Mouse (Mus musculus) kidney, embryonic 15.5 days (tissue): ENCODE measurements around the gene Dera. TPM values are rescaled to one million over a fixed set of nuclear protein-coding genes. Genes with fewer than 3 reads are reported as not detected.

Experiments
- ATAC-seq: fragments of 200-750 bp; cut with Nextera tagmentation; replicated peaks from 2 replicates; pipeline ENCODE4 v1.8.0; 2017; ENCODE audit warnings: moderate TSS enrichment; ENCODE audit not compliant: low FRiP score
- H3K27ac ChIP-seq: fragments of 300-500 bp; sonication (generic); 2 replicates; pipeline ENCODE4 v1.5.1; 2015; ENCODE audit warnings: mild to moderate bottlenecking, inconsistent platforms
- H3K27me3 ChIP-seq: fragments of 300-500 bp; sonication (generic); 2 replicates; pipeline ENCODE4 v1.6.1; 2015; ENCODE audit warnings: inconsistent platforms
- H3K36me3 ChIP-seq: fragments of 300-500 bp; sonication (generic); 2 replicates; pipeline ENCODE4 v1.6.1; 2015; ENCODE audit warnings: inconsistent platforms
- H3K4me1 ChIP-seq: fragments of 300-500 bp; sonication (generic); 2 replicates; pipeline ENCODE4 v1.6.1; 2015; ENCODE audit warnings: inconsistent platforms
- H3K4me2 ChIP-seq: fragments of 300-500 bp; sonication (generic); 2 replicates; pipeline ENCODE4 v1.6.1; 2015; ENCODE audit warnings: moderate library complexity, mild to moderate bottlenecking, inconsistent platforms
- H3K4me3 ChIP-seq: fragments of 300-500 bp; sonication (generic); replicated peaks from 2 replicates; pipeline ENCODE4 v1.5.1; 2015; ENCODE audit warnings: mild to moderate bottlenecking, inconsistent platforms
- H3K9ac ChIP-seq: fragments of 300-500 bp; sonication (generic); 2 replicates; pipeline ENCODE4 v1.6.1; 2015; ENCODE audit warnings: mild to moderate bottlenecking, inconsistent platforms
- H3K9me3 ChIP-seq: fragments of 300-500 bp; sonication (generic); replicated peaks from 2 replicates; pipeline ENCODE4 v1.6.1; 2016; ENCODE audit warnings: inconsistent platforms
- WGBS: fragments of 180-500 bp; shearing (Covaris S2); methylation state at CpG from one replicate; pipeline ENCODE4 v1.1.7; 2015; ENCODE audit warnings: mixed read lengths; 5-methylcytosine and 5-hydroxymethylcytosine counted together
- polyA plus RNA-seq: library from polyadenylated mRNA; unstranded; fragments of >200 nt; fragmentation: Nextera tagmentation; extraction: Ambion mirVana; gene quantifications from 2 replicates; pipeline ENCODE4 v1.2.1, GENCODE M21; 2015

Dera gene
- polyA plus RNA-seq, 1 experiment from 2014 or later = 66.3 TPM

DNA sequence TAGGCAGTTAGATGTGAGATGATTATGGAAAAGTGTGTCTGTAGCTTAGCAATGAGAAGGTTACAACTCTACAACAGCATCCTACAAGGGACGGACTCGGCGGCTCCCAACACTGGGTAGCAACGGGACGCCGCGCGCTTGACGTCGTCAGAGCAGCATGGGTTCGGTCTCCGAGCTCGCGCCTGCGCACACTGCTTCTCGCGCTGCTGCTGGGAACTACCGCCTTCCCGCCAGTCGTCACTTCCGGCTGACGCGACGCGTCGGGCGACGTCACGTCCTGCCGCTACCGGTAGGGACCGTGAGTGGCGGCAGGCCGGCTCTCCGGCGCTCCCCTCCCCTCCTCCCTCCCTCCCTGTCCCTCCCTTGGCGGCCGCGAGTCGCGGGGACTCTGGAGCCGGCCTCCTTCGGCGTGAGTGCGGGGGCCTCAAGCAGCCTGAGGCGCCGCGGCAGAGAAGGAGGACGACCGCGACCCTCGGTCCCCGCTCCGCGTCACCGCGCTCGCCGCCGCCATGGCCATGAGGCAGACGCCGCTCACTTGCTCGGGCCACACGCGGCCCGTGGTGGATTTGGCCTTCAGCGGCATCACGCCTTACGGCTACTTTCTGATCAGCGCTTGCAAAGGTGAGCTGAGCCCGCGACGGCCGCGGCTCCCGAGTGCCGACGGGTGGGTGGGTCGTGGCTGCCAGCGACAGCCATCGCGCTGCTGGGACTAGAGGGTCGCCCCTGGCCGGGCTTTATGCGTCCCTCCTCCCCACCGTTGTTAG, 19.3 kb upstream of the Dera start, which contains the start of gene Strap:
Gene Strap (plus strand): TSS at position 233 of the 764 bp plus-strand sequence.
- Histone ChIP-seq H3K9ac (peak within 1 kb of the TSS; percentile 81), H3K4me1 (peaks cover 13% of the 10 kb centered on the region), H3K36me3 (peaks cover 14% of the 10 kb centered on the region), H3K27me3 (peaks cover 18% of the 10 kb centered on the region), H3K4me3 (peak within 1 kb of the TSS; percentile 95), H3K9me3 (no peaks in the 10 kb centered on the region), H3K27ac (peak within 1 kb of the TSS; percentile 84), H3K4me2 (peak within 1 kb of the TSS; percentile 87)
- WGBS = under 1% methylated on average over 79 of the region's 86 CpGs
- peak; percentile 99 for ATAC-seq

DNA sequence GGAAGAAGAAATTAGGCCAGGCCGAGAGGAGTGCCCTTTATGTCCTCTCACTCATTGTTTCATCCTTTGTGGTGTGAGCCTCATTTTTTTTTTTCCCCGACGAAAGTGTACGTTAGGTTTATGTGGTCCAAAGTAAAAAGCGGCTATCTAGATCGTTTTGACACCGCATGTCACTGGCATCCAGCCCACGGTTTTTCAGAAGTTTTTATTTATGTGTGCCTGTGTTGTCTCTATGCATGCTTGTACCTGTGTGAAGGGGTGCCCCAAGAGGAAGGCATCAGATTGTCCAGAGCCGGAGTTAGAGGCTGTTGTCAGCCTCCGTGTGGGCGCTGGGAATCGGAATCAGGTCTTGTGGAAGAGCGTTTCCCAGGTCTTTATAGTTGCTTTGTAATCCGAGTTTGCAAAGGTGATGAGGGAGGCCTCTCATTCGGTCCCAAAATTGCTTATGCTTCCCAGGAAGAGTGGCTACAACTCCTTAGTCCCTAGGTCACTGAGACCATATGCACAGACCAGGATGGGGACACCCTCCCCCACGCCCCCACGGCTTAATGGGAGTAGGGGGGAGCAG, 18.6 kb upstream of the Dera start:
- Histone ChIP-seq H3K4me1 (peaks cover 13% of the 10 kb centered on the region), H3K27ac (peak overlapping the region; percentile 84; the same call in 1 of the 2 replicates), H3K36me3 (peaks cover 22% of the 10 kb centered on the region), H3K9me3 (no peaks in the 10 kb centered on the region), H3K9ac (peak overlapping the region; percentile 81), H3K27me3 (peaks cover 15% of the 10 kb centered on the region), H3K4me3 (peak overlapping the region; percentile 95), H3K4me2 (peak overlapping the region; percentile 87)
- ATAC-seq = no peak
- 7% methylated on average over 17 of the region's 17 CpGs for WGBS

DNA sequence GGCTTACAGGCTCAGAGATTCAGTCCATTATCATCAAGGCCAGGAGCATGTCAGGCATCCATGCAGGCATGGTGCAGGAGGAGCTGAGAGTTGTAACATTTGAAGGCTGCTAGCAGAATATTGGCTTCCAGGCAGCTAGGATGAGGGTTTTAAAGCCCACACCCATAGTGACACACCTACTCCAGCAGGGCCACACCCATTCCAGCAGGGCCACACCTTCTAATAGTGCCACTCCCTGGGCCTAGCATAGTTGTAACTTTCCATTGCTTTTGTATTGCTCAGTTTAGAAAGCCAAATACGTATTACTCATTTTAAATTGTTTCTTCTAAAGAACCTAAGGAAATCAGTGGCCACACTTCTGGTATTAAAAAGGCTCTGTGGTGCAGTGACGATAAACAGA, 13.4 kb upstream of the Dera start:
- H3K4me2 ChIP-seq = no peak overlapping the region
- no peaks in the 10 kb centered on the region for H3K27me3 ChIP-seq
- H3K9me3 ChIP-seq = no peaks in the 10 kb centered on the region
- 91% methylated on average over 2 of the region's 2 CpGs for WGBS
- ATAC-seq = no peak
- H3K27ac ChIP-seq = no peak overlapping the region
- no peak overlapping the region for H3K9ac ChIP-seq
- H3K4me3 ChIP-seq = no peak overlapping the region
- peaks cover 6% of the 10 kb centered on the region for H3K4me1 ChIP-seq
- H3K36me3 ChIP-seq = peaks cover 72% of the 10 kb centered on the region

DNA sequence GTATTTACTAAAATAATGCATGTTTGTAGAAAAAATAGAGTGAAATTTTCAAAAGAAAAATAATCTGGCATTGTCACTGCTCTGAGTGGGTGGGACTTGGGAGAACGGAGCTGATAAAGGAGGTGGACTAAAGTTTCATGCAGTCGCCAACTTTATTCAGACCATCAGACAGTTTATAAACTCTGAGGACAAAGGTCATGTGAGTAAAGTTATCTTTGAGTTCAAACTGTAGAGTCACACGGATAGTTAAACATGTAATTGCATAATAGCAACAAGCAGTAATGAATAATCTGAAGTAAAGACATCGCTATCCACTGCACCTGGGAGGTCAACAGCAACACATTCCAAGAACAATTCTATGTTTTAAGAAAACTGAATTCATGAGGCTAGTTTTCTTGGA, 9.6 kb upstream of the Dera start:
- no peak overlapping the region for H3K4me2 ChIP-seq
- 62% methylated on average over 4 of the region's 4 CpGs for WGBS
- no peak overlapping the region for H3K9ac ChIP-seq
- H3K27me3 ChIP-seq = no peaks in the 10 kb centered on the region
- H3K27ac ChIP-seq = no peak overlapping the region
- no peaks in the 10 kb centered on the region for H3K4me1 ChIP-seq
- ATAC-seq = no peak
- H3K9me3 ChIP-seq = no peaks in the 10 kb centered on the region
- no peak overlapping the region for H3K4me3 ChIP-seq
- H3K36me3 ChIP-seq = peaks cover 94% of the 10 kb centered on the region

DNA sequence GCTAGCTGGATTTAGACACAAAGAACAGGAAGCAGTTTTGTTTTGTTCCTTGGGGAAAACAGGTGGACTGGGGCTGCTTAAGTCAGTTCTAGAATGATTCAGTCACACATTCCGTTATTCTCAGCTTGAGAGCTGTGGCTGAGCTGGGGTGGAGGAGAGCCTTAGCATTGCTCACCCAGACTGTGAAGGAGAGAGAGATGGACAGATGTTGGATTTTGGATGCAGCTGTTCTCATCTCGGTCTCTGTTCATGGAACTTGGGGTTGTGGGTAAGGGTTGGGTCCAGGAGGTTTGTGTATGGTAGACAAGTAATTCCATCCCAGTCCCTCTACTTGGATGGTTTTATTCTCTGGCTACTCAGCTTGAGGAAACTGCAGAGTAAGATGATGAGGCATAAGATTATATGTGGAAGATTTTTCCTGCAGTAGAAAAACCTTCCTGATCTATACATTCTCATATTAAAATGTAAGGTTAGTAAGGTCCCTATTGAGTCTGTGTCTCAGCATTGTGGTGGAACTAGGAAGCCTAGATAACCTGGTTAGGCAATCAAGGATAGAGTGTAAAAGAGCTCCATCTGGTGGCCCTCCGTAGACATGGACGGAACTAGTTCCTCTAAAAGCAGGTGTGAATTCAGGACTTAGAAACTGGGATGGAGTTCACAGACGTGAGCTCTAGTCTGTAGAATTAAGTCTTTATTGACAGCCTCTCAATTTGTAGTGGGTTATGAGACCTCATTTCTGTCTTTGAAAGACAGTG, 7.0 kb upstream of the Dera start:
- Histone ChIP-seq H3K9me3 (no peaks in the 10 kb centered on the region), H3K4me3 (no peak overlapping the region), H3K27me3 (no peaks in the 10 kb centered on the region), H3K9ac (no peak overlapping the region), H3K4me1 (no peaks in the 10 kb centered on the region), H3K36me3 (peaks cover 87% of the 10 kb centered on the region), H3K4me2 (no peak overlapping the region), H3K27ac (no peak overlapping the region)
- ATAC-seq = no peak
- 72% methylated on average over 5 of the region's 5 CpGs for WGBS

DNA sequence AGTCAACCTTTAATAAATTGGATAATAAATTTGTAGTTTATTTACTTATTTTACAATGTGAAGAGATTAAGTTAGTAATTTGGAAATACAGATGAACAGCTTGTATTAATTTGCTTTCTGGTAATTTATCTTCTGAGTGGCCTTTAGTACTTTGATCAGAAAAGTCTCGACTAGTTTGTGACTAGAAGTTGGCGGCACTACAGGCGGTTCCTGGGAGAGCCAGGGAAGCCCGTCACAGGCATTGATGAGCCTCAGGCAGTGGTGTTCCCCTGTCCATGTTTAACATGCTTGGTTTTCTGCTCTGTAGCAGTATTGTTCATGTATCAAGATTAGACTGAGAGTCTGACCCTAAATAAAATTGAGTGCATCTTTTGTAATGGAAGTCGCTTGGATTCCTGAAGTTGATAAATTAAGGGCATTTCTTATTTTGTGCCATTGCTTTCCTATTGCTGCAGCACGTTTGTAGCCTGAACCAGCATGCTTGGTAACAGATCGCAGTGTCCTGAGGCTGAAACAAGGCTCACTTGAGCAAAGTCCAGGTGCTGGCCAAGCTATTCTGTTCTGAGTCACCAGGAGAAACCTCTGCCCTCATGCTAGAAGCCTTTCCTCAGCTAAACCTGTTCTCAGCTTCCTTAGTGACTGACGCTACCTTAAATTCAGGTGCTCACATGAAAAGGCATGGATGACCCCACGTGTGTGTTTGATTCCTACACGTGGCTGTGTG, 2.6 kb upstream of the Dera start:
- Histone ChIP-seq H3K4me3 (no peak overlapping the region), H3K4me2 (no peak overlapping the region), H3K36me3 (peaks cover 54% of the 10 kb centered on the region), H3K9ac (no peak overlapping the region), H3K9me3 (no peaks in the 10 kb centered on the region), H3K4me1 (peaks cover 8% of the 10 kb centered on the region), H3K27ac (no peak overlapping the region), H3K27me3 (no peaks in the 10 kb centered on the region)
- ATAC-seq = no peak
- 86% methylated on average over 10 of the region's 10 CpGs for WGBS

DNA sequence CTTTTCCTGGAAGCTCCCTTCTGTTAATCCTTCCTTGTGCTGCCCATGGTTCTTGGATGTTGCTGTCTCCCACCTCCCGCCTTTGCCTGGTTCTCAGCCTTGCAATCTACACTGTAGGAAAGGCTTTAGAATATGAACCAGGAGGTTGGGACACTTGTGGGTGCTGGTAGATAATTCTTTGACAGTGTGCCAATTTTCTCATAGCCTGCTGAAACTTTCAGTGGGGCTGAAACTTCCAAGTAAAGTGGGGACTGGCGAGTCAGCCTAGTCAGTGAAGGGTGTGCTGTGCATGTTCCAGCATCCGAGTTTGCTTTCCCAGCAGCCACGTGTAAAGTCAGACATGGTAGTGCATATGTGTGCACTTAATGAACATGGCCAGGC, 2.1 kb upstream of the Dera start:
- H3K9ac ChIP-seq = no peak overlapping the region

DNA sequence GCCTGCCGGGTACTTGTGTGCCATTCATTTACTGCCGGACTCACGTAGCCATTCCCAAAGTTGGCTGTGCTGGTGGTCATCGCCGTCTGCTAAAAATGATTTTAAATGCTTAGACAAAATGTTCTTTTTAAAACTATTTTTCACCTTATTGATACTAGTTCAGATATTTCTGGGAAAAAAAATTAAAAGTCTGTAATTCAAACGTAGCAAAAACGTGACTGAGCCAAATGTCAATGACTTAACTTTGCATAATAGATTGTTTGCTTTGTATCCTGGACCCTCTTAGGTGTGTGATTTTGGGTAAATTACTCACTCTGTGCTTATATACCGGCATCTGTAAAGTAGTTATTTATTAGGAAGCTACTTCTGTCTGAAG, 499 bp downstream of the Dera start:
- 4% methylated on average over 8 of the region's 8 CpGs for WGBS
- peak overlapping the region; percentile 65 for H3K9ac ChIP-seq
- no peak for ATAC-seq

More for the DNA sequence above, 2.1 kb upstream of the Dera start:
- Histone ChIP-seq H3K9me3 (no peaks in the 10 kb centered on the region), H3K4me1 (peaks cover 8% of the 10 kb centered on the region), H3K4me2 (no peak overlapping the region), H3K27me3 (no peaks in the 10 kb centered on the region), H3K4me3 (no peak overlapping the region), H3K27ac (no peak overlapping the region), H3K36me3 (peaks cover 49% of the 10 kb centered on the region)
- no peak for ATAC-seq
- 84% methylated on average over 4 of the region's 4 CpGs for WGBS

DNA sequence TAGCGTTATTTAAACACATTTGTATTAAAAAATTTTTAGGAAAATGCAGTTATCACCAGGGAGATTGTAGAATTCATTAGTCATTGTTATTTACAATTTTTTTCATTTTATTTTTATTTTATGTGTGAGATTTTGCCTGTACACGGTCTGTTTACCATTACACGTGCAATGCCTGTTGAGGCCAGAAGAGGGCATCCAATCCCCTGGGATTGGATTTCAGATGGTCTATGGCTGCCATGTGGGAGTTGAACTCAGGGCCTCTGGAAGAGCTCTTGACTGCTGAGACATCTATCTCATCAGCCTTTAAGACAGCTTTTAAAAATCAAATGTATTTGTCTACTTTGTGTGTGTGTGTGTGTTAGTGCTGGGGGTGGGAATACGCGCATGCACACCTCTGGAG, 2.0 kb downstream of the Dera start:
- WGBS = 64% methylated on average over 5 of the region's 5 CpGs
- peaks cover 20% of the 10 kb centered on the region for H3K4me1 ChIP-seq

More for the DNA sequence above, 499 bp downstream of the Dera start:
- H3K4me1 ChIP-seq = peaks cover 19% of the 10 kb centered on the region
- H3K4me2 ChIP-seq = peak overlapping the region; percentile 72
- no peaks in the 10 kb centered on the region for H3K9me3 ChIP-seq
- H3K27ac ChIP-seq = peak overlapping the region; percentile 87; the same call in 1 of the 2 replicates
- H3K36me3 ChIP-seq = peaks cover 23% of the 10 kb centered on the region
- H3K4me3 ChIP-seq = peak overlapping the region; percentile 84
- H3K27me3 ChIP-seq = no peaks in the 10 kb centered on the region

DNA sequence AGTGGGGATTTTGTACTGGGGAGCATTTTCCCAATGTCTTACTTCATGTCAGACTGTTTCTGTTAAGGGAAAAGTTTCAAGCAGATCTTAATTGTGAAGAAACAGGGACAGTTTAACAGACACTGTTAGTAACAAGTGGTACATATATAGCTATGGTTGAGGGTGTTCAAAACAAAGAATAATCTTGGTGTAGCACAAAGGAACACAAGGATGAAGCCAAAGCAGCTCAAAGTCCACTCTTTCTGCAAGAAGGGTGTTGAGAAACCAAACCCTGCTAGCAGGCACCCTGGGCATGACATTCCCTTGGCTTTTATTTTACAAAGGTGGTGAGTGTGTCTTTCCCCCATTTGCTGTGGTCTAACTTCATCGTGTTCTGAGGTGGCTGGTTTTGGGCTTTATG, 3.5 kb downstream of the Dera start:
- WGBS = 92% methylated on average over 1 of the region's 1 CpGs
- Histone ChIP-seq H3K4me3 (no peak overlapping the region), H3K4me1 (peaks cover 20% of the 10 kb centered on the region), H3K27me3 (no peaks in the 10 kb centered on the region), H3K27ac (no peak overlapping the region), H3K36me3 (no peaks in the 10 kb centered on the region), H3K4me2 (no peak overlapping the region), H3K9ac (no peak overlapping the region), H3K9me3 (no peaks in the 10 kb centered on the region)
- ATAC-seq = no peak

More for the DNA sequence above, 2.0 kb downstream of the Dera start:
- H3K4me3 ChIP-seq = no peak overlapping the region
- no peak overlapping the region for H3K9ac ChIP-seq
- H3K27me3 ChIP-seq = no peaks in the 10 kb centered on the region
- H3K4me2 ChIP-seq = no peak overlapping the region
- H3K9me3 ChIP-seq = no peaks in the 10 kb centered on the region
- H3K36me3 ChIP-seq = peaks cover 14% of the 10 kb centered on the region
- H3K27ac ChIP-seq = no peak overlapping the region
- ATAC-seq = no peak

DNA sequence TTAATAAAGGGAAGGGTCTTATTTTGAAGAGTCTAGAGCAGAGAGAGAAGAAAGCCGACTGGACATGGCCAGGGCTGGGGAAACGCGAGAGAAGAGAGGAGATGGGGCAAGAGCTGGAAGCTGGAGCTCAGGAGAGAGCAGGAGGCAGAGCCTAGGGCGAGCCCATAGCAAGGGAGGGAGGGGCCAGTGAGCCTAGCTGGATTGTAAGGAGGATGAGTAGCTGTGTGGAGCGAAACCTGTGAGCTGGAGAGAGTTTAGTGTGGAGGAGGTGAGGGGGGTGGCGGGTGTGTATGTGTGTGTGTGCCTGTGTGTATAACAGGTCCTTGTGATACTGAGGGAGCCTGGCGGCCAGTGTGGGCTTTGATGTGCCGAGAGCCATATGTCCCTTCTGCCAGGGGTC, 5.3 kb downstream of the Dera start:
- Histone ChIP-seq H3K4me1 (peaks cover 24% of the 10 kb centered on the region), H3K4me2 (no peak overlapping the region), H3K27me3 (no peaks in the 10 kb centered on the region), H3K9me3 (no peaks in the 10 kb centered on the region), H3K9ac (no peak overlapping the region), H3K4me3 (no peak overlapping the region), H3K27ac (no peak overlapping the region), H3K36me3 (no peaks in the 10 kb centered on the region)
- WGBS = 25% methylated on average over 8 of the region's 8 CpGs
- ATAC-seq = peak; percentile 74
